Mouse (Mus musculus): ENCODE measurements around the gene Lasp1. TPM values are rescaled to one million over a fixed set of nuclear protein-coding genes. Genes with fewer than 3 reads are reported as not detected.
A peak's percentile ranks its signal among the peaks of the same experiment; 100 is the strongest.

Gene Lasp1
- 131 and 137 TPM in 2 replicates for polyA plus RNA-seq (2015; fragmentation: Nextera tagmentation; extraction: Ambion mirVana)

DNA sequence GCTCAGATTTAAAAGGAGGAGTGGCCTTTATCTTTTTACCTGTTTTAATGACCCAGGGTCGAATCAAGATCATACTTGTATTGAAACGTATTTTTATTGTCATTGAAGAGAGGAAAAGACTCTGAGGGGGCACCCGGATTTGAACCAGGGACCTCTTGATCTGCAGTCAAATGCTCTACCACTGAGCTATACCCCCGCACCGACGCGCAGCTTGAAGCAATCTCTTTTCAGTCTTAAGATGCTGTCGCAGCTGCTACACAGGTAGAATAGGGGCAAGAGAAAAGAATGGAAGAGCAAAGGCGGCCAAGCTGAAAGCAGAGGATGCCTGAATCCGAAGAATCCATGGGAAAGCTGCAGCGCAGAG is at the start of gene Lasp1:
Gene Lasp1 (plus strand): TSS at position 219 of the 364 bp plus-strand sequence.
- 1% methylated on average over 11 of the region's 11 CpGs for WGBS
- Histone ChIP-seq H3K27ac (peak within 1 kb of the TSS; percentile 98), H3K9ac (peak within 1 kb of the TSS; percentile 95), H3K36me3 (no peaks in the 10 kb centered on the region), H3K4me2 (peak within 1 kb of the TSS; percentile 87), H3K9me3 (no peaks in the 10 kb centered on the region), H3K27me3 (no peaks in the 10 kb centered on the region), H3K4me3 (peak within 1 kb of the TSS; percentile 91), H3K4me1 (replicated peaks) (peaks cover 30% of the 10 kb centered on the region)
- peak; percentile 65 for ATAC-seq (ENCODE audit: low FRiP score)

- 97% methylated on average over 8 of the region's 8 CpGs for WGBS
- H3K4me3 ChIP-seq = no peak overlapping the region
- H3K9me3 ChIP-seq = no peaks in the 10 kb centered on the region
- no peaks in the 10 kb centered on the region for H3K27me3 ChIP-seq
- ATAC-seq (ENCODE audit: low FRiP score) = no peak
- H3K36me3 ChIP-seq = peaks cover 90% of the 10 kb centered on the region
- H3K9ac ChIP-seq = no peak overlapping the region
- H3K4me1 ChIP-seq (replicated peaks) = no peaks in the 10 kb centered on the region
- no peak overlapping the region for H3K4me2 ChIP-seq
- H3K27ac ChIP-seq = no peak overlapping the region
Measured at GRCm38 (mm10) chr11:97753277-97753676, 45.5 kb upstream of the Lasp1 start.

DNA sequence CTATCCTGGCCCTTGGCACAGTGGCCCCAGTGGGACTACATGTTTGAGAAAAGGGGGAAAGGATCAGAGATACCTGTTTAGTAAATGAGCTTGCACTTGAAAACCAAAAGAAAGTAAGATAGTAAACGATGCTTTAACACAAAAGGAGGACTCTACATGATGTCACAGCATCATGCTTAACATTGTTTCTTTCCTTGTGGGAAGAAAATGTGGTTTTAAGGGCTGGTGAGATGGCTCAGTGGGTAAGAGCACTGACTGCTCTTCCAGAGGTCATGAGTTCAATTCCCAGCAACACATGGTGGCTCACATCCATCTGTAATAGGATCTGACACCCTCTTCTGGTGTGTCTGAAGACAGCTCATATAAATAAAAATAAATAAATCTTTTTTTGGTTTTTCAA is 40.7 kb upstream of the Lasp1 start:
- Histone ChIP-seq H3K9ac (no peak overlapping the region), H3K36me3 (peaks cover 86% of the 10 kb centered on the region), H3K27ac (no peak overlapping the region), H3K4me1 (replicated peaks) (no peaks in the 10 kb centered on the region), H3K27me3 (no peaks in the 10 kb centered on the region), H3K4me3 (no peak overlapping the region), H3K4me2 (no peak overlapping the region), H3K9me3 (no peaks in the 10 kb centered on the region)
- WGBS = 96% methylated on average over 1 of the region's 1 CpGs
- no peak for ATAC-seq (ENCODE audit: low FRiP score)

DNA sequence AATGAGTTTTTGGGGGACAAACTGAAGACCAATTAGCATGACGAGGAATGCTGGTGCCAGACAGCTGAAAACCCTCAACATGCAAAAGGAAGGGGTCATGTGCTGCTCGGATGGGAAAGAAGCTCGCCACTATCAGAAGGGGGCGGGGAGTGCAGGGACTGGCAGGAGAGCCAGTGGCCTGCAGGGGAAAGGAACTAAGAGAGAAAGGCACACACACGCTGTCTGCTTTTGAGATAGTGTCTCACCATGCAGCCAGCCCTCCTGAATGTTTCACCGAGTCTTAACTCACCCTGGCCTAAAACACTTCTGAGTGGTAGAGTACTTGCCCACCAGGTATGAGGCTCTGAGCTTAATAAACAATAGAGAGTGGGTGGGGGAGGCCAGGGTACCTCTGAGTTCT is 39.9 kb upstream of the Lasp1 start:
- H3K27ac ChIP-seq = no peak overlapping the region
- H3K27me3 ChIP-seq = no peaks in the 10 kb centered on the region
- no peak overlapping the region for H3K4me2 ChIP-seq
- H3K4me1 ChIP-seq (replicated peaks) = no peaks in the 10 kb centered on the region
- no peak for ATAC-seq (ENCODE audit: low FRiP score)
- H3K36me3 ChIP-seq = peaks cover 84% of the 10 kb centered on the region
- H3K4me3 ChIP-seq = no peak overlapping the region
- H3K9me3 ChIP-seq = no peaks in the 10 kb centered on the region
- H3K9ac ChIP-seq = no peak overlapping the region
- WGBS = 89% methylated on average over 6 of the region's 6 CpGs

DNA sequence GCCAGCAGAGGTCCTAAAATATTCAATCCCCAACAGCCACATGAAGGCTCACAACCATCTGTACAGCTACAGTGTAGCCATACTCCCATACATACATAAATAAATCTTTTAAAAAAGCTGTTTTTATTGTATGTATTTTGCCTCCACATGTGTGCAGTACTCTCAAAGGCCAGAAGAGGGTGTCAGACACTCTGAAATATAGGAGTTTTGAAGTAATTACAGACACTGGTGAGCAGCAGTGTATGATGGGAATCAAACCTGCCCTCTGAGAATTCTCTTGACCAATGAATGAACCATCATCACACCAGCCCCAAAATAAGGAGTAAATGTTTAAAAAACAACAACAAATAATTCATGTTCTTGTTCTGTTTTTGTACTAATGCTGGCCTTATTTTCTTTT is 37.2 kb upstream of the Lasp1 start:
- Histone ChIP-seq H3K27me3 (no peaks in the 10 kb centered on the region), H3K4me3 (no peak overlapping the region), H3K27ac (no peak overlapping the region), H3K4me2 (no peak overlapping the region), H3K4me1 (replicated peaks) (peaks cover 17% of the 10 kb centered on the region), H3K36me3 (peaks cover 65% of the 10 kb centered on the region), H3K9ac (no peak overlapping the region), H3K9me3 (no peaks in the 10 kb centered on the region)
- no peak for ATAC-seq (ENCODE audit: low FRiP score)

DNA sequence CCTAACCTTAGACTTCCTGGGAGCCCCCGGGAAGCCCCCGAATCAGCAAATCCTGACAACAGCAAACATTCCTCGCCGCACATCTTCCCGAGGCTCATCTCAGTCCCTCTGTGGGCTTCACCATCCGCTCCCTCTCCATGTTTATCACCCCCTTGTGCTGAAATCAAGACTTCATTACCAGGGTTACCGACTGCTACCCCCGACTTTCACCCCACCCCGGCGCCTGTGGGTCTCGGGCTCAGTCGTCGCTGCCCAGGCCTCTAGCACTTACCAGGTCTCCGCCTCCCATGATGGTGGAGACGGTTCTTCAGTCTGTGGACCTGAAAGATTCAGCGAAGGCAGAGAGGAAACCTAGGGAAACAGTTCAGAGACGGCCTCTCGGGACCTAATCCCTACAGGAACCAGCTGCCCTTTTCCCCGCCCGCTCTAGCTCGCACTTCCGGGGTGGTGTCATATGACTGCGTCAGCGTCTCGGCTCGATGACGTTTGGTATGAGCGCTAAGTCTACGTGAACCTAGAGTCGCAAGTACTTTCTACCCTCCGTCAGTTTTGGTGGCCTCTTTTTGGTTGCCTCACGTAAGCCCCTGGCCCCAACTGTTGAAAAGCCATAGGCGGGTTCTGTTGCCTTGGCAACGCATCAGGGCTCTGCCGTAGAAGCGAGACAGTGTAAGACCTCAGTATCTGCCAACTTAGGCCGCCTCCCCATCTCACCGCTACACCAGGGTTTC is 32.5 kb upstream of the Lasp1 start, which contains the start of gene Cwc25:
Gene Cwc25 (minus strand): TSS at position 403 of the 728 bp plus-strand sequence.
- H3K4me2 ChIP-seq = peak within 1 kb of the TSS; percentile 65
- under 1% methylated on average over 38 of the region's 38 CpGs for WGBS

DNA sequence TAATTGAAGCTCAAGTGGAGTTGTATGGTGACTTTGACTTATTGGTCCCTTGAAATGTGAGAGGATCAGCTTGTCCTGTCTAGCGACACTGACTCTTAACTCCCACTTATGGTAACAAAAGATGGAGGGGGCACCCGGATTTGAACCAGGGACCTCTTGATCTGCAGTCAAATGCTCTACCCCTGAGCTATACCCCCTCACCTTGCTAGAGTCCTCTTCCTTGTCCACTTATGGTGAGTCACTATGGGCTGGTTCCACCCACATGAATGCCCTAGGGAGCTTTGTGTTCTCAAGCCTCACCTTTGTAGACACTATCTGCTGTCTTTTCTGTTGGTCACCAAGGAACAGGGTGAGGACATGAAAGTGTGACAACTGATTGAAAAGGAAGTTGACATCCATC is 29.1 kb upstream of the Lasp1 start:
- no peaks in the 10 kb centered on the region for H3K27me3 ChIP-seq
- H3K9ac ChIP-seq = no peak overlapping the region
- no peak for ATAC-seq (ENCODE audit: low FRiP score)
- no peak overlapping the region for H3K4me3 ChIP-seq
- peaks cover 16% of the 10 kb centered on the region for H3K4me1 ChIP-seq (replicated peaks)
- no peaks in the 10 kb centered on the region for H3K9me3 ChIP-seq
- H3K4me2 ChIP-seq = no peak overlapping the region
- no peak overlapping the region for H3K27ac ChIP-seq
- 0 out of 2 replicates have a peak, but pooled peaks cover 2% of the 10 kb centered on the region for H3K36me3 ChIP-seq
- WGBS = 48% methylated on average over 2 of the region's 2 CpGs

More for the DNA sequence above, 32.5 kb upstream of the Lasp1 start, which contains the start of gene Cwc25:
- Histone ChIP-seq H3K27ac (peak within 1 kb of the TSS; percentile 92), H3K36me3 (peaks cover 28% of the 10 kb centered on the region), H3K9ac (peak within 1 kb of the TSS; percentile 94), H3K9me3 (no peaks in the 10 kb centered on the region), H3K27me3 (no peaks in the 10 kb centered on the region), H3K4me3 (peak within 1 kb of the TSS; percentile 94), H3K4me1 (replicated peaks) (peaks cover 22% of the 10 kb centered on the region)
- ATAC-seq (ENCODE audit: low FRiP score) = peak; percentile 95

DNA sequence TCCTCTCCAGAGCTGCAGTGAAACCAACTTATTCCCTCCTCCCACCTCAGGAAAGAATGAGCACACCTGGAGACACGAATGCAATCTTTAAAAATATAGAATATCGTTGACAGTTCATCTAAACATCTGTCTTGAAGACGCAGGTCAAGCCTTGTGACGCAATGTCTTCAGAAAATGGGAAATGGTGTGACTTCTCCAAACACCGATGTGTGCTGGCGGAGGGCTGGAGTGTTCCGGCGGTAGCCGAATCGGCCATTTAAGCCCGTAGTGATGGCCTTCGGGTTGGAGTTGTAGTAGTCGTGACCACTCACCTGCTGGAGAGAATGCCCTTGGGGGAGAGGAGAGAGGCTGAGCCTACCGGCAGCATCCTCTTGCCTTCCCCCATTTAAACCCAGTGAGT is 27.4 kb upstream of the Lasp1 start:
- Histone ChIP-seq H3K4me3 (no peak overlapping the region), H3K4me1 (replicated peaks) (peaks cover 5% of the 10 kb centered on the region), H3K4me2 (no peak overlapping the region), H3K36me3 (peaks cover 15% of the 10 kb centered on the region), H3K27ac (no peak overlapping the region), H3K27me3 (no peaks in the 10 kb centered on the region), H3K9ac (no peak overlapping the region), H3K9me3 (no peaks in the 10 kb centered on the region)
- ATAC-seq (ENCODE audit: low FRiP score) = no peak
- 83% methylated on average over 14 of the region's 14 CpGs for WGBS

GRCm38 (mm10) chr11:97775186-97775585 is 23.6 kb upstream of the Lasp1 start:
- WGBS = 75% methylated on average over 13 of the region's 13 CpGs
- Histone ChIP-seq H3K27ac (no peak overlapping the region), H3K9me3 (no peaks in the 10 kb centered on the region), H3K27me3 (no peaks in the 10 kb centered on the region), H3K36me3 (peaks cover 51% of the 10 kb centered on the region), H3K4me2 (no peak overlapping the region), H3K4me1 (replicated peaks) (peaks cover 10% of the 10 kb centered on the region), H3K9ac (no peak overlapping the region), H3K4me3 (no peak overlapping the region)
- no peak for ATAC-seq (ENCODE audit: low FRiP score)

- no peaks in the 10 kb centered on the region for H3K27me3 ChIP-seq
- no peak for ATAC-seq (ENCODE audit: low FRiP score)
- no peak within 1 kb of the TSS for H3K4me3 ChIP-seq
- peaks cover 58% of the 10 kb centered on the region for H3K36me3 ChIP-seq
- H3K9me3 ChIP-seq = no peaks in the 10 kb centered on the region
- no peak within 1 kb of the TSS for H3K27ac ChIP-seq
- 34% methylated on average over 17 of the region's 17 CpGs for WGBS
- no peak within 1 kb of the TSS for H3K4me2 ChIP-seq
- no peak within 1 kb of the TSS for H3K9ac ChIP-seq
- H3K4me1 ChIP-seq (replicated peaks) = peaks cover 17% of the 10 kb centered on the region
Measured at GRCm38 (mm10) chr11:97775808-97776496, 22.8 kb upstream of the Lasp1 start, which contains the start of gene 1700001P01Rik. 1700001P01Rik (minus strand) TSS chr11:97775918.

DNA sequence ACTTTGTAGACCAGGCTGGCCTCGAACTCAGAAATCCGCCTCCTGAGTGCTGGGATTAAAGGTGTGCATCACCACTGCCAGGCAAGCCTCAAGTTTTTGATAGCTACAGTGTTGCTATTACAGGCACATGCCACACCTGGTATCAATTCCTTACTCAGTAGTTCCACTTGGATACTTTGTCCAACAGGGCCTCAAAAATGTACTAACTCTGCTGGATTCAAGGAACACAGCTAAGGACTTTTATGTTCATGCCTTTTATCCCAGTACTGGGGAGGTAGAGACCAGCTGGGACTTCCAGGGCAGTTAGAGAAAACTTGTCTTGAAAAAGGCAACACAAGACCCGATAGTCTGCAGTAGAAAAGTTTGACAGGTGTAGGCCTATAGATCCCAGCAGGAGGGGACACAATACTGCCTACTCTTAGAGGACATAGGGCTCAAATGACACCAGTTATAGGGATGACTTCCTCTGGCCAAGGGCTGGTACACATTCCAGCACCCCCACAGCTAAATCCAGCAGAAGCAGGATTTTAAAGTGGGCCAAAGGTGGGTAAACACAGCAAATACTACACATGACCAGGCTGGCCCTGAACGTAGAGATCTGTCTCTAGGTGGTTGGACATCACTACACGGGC is 22.2 kb upstream of the Lasp1 start:
- 62% methylated on average over 5 of the region's 5 CpGs for WGBS
- ATAC-seq (ENCODE audit: low FRiP score) = no peak
- Histone ChIP-seq H3K4me1 (replicated peaks) (peaks cover 22% of the 10 kb centered on the region), H3K9me3 (no peaks in the 10 kb centered on the region), H3K9ac (no peak overlapping the region), H3K36me3 (peaks cover 59% of the 10 kb centered on the region), H3K27ac (no peak overlapping the region), H3K27me3 (no peaks in the 10 kb centered on the region), H3K4me2 (no peak overlapping the region), H3K4me3 (no peak overlapping the region)

DNA sequence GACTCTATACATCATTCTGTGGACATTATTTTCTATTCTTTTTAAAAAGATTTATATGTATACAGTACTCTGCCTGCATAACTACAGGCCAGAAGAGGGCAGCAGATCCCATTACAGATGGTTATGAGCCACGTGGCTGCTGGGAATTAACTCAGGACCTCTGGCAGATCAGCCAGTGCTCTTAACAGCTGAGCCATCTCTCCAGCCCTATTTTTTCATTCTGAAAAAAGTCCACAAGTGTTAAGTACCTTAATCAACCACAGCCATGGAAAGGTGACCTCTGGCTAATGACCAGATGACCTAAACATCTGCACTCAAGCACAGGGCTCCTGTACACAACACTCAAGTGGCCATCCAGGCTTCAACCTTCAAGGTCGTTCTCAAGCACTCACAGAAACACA is 21.7 kb upstream of the Lasp1 start:
- no peak overlapping the region for H3K4me2 ChIP-seq
- peaks cover 22% of the 10 kb centered on the region for H3K4me1 ChIP-seq (replicated peaks)
- no peak overlapping the region for H3K4me3 ChIP-seq
- H3K27ac ChIP-seq = no peak overlapping the region
- H3K9ac ChIP-seq = no peak overlapping the region
- no peaks in the 10 kb centered on the region for H3K27me3 ChIP-seq
- ATAC-seq (ENCODE audit: low FRiP score) = no peak
- WGBS = 50% methylated on average over 2 of the region's 2 CpGs
- H3K36me3 ChIP-seq = peaks cover 59% of the 10 kb centered on the region
- H3K9me3 ChIP-seq = no peaks in the 10 kb centered on the region
